Mouse (Mus musculus) embryonic stem cell, embryonic (primary cell): ENCODE results near the gene Numb.

Experiments used
- CTCF ChIA-PET, 4 experiments: fragments of 300-600 bp in 2 of 4; fragments of 350-600 bp in 2 of 4; sonication (Branson Sonifier 250); formaldehyde crosslinking; loops; one replicate each; lab custom pipeline; 2022; ENCODE audit warnings: inconsistent platforms in 2 of 4; lab: Charles Lee
- POLR2A ChIA-PET, 4 experiments: fragments of 300-600 bp in 2 of 4; fragments of 350-600 bp in 2 of 4; sonication (Branson Sonifier 250); formaldehyde crosslinking; loops; one replicate each; lab custom pipeline; 2022; ENCODE audit warnings: antibody characterized with exemption in 4 of 4, inconsistent platforms in 1 of 4; lab: Charles Lee

Gene Numb

GRCm38 (mm10) chr12:83776766-83777165 is 145.0 kb downstream of the Numb start:
- ChIA-PET CTCF (interaction anchor here in 2 of 4 experiments (0.6 to 1.1 kb wide), 2 partner anchors 63 to 353 kb away, joined by 3 to 9 read pairs; no protein-coding TSS in a partner anchor), POLR2A (interaction anchor here in 1 of 4 experiments (1.0 to 1.4 kb wide), 2 partner anchors 16 to 24 kb away, joined by 3 read pairs; no protein-coding TSS in a partner anchor)

GRCm38 (mm10) chr12:83775621-83776020 is 146.1 kb downstream of the Numb start:
- CTCF ChIA-PET, result no interaction called here
- POLR2A ChIA-PET, result interaction anchor here in 3 of 4 experiments (0.6 to 1.4 kb wide), 5 partner anchors 8 to 87 kb away, joined by 3 to 4 read pairs (median 3); partner anchors contain the start of genes Papln (in 1 of the 3) and Psen1 (in 1 of the 3)

- ChIA-PET POLR2A (interaction anchor here in 1 of 4 experiments (0.8 kb wide), 1 partner anchor 134 kb away, joined by 3 read pairs; no protein-coding TSS in a partner anchor), CTCF (interaction anchor here (0.6 to 1.6 kb wide), 11 partner anchors 11 to 669 kb away, joined by 3 to 9 read pairs (median 3); partner anchors contain the start of gene Zfyve1 (in 1 of the 4))
Observed at GRCm38 (mm10) chr12:83770418-83771256, 151.1 kb downstream of the Numb start.

- POLR2A ChIA-PET, result interaction anchor here in 1 of 4 experiments (1.3 kb wide), 1 partner anchor 17 kb away, joined by 3 read pairs; no protein-coding TSS in a partner anchor
- CTCF ChIA-PET, result interaction anchor here in 1 of 4 experiments (0.5 kb wide), 1 partner anchor 146 kb away, joined by 10 read pairs; no protein-coding TSS in a partner anchor
Observed at GRCm38 (mm10) chr12:83768235-83768899, 153.4 kb downstream of the Numb start.

GRCm38 (mm10) chr12:83767833-83768232 is 153.9 kb downstream of the Numb start:
- POLR2A ChIA-PET, result interaction anchor here in 1 of 4 experiments (1.4 kb wide), 1 partner anchor 8 kb away, joined by 3 read pairs; no protein-coding TSS in a partner anchor
- CTCF ChIA-PET, result interaction anchor here in 1 of 4 experiments (0.5 kb wide), 1 partner anchor 146 kb away, joined by 10 read pairs; no protein-coding TSS in a partner anchor

- POLR2A ChIA-PET, result interaction anchor here in 3 of 4 experiments (0.7 to 1.4 kb wide), 5 partner anchors 9 to 425 kb away, joined by 3 read pairs; no protein-coding TSS in a partner anchor
- CTCF ChIA-PET, result no interaction called here
Observed at GRCm38 (mm10) chr12:83765965-83766603, 155.7 kb downstream of the Numb start.

GRCm38 (mm10) chr12:83764519-83764918 is 157.2 kb downstream of the Numb start:
- ChIA-PET CTCF (interaction anchor here in 3 of 4 experiments (0.6 to 1.1 kb wide), 3 partner anchors 51 to 310 kb away, joined by 3 to 4 read pairs (median 3); no protein-coding TSS in a partner anchor), POLR2A (interaction anchor here in 3 of 4 experiments (0.7 to 1.4 kb wide), 4 partner anchors 8 to 132 kb away, joined by 4 to 5 read pairs (median 4); no protein-coding TSS in a partner anchor)

- ChIA-PET CTCF (interaction anchor here in 2 of 4 experiments (0.6 to 0.7 kb wide), 3 partner anchors 35 to 345 kb away, joined by 3 to 11 read pairs (median 3); no protein-coding TSS in a partner anchor), POLR2A (interaction anchor here in 3 of 4 experiments (0.6 to 1.4 kb wide), 7 partner anchors 8 to 132 kb away, joined by 3 to 5 read pairs (median 4); partner anchors contain the start of gene Psen1 (in 1 of the 3))
Observed at GRCm38 (mm10) chr12:83764044-83764365, 157.7 kb downstream of the Numb start.

- ChIA-PET POLR2A (interaction anchor here (0.6 to 1.4 kb wide), 8 partner anchors 9 to 131 kb away, joined by 3 to 5 read pairs (median 3); partner anchors contain the start of gene Psen1 (in 1 of the 4)), CTCF (interaction anchor here in 3 of 4 experiments (0.6 to 1.0 kb wide), 5 partner anchors 9 to 346 kb away, joined by 3 to 11 read pairs (median 3); no protein-coding TSS in a partner anchor)
Observed at GRCm38 (mm10) chr12:83763311-83764043, 158.3 kb downstream of the Numb start, which contains the start of gene Papln. Gene Papln (plus strand): TSS chr12:83763634.

- CTCF ChIA-PET, result interaction anchor here in 3 of 4 experiments (0.6 to 1.0 kb wide), 5 partner anchors 10 to 300 kb away, joined by 3 read pairs; no protein-coding TSS in a partner anchor
Observed at GRCm38 (mm10) chr12:83762706-83763105, 159.0 kb downstream of the Numb start.

GRCm38 (mm10) chr12:83760201-83760600 is 161.5 kb downstream of the Numb start:
- POLR2A ChIA-PET, result interaction anchor here in 1 of 4 experiments (1.1 kb wide), 1 partner anchor 11 kb away, joined by 3 read pairs; no protein-coding TSS in a partner anchor
- CTCF ChIA-PET, result interaction anchor here in 2 of 4 experiments (0.6 to 1.3 kb wide), 3 partner anchors 10 to 392 kb away, joined by 3 to 5 read pairs (median 3); no protein-coding TSS in a partner anchor

More at GRCm38 (mm10) chr12:83762706-83763105, 159.0 kb downstream of the Numb start:
- POLR2A ChIA-PET, result interaction anchor here in 1 of 4 experiments (0.6 to 1.1 kb wide), 3 partner anchors 26 to 156 kb away, joined by 3 to 6 read pairs (median 3); partner anchors contain the start of gene Psen1

GRCm38 (mm10) chr12:83758735-83759134 is 163.0 kb downstream of the Numb start:
- CTCF ChIA-PET, result no interaction called here
- POLR2A ChIA-PET, result interaction anchor here in 2 of 4 experiments (0.5 to 0.6 kb wide), 2 partner anchors 38 to 199 kb away, joined by 3 to 9 read pairs; no protein-coding TSS in a partner anchor

GRCm38 (mm10) chr12:83752495-83752894 is 169.2 kb downstream of the Numb start:
- ChIA-PET POLR2A (no interaction called here), CTCF (no interaction called here)

GRCm38 (mm10) chr12:83749186-83749585 is 172.5 kb downstream of the Numb start:
- POLR2A ChIA-PET, result interaction anchor here in 2 of 4 experiments (0.6 to 1.5 kb wide), 3 partner anchors 11 to 61 kb away, joined by 3 to 6 read pairs (median 3); partner anchors contain the start of gene Psen1 (in 1 of the 2)
- CTCF ChIA-PET, result interaction anchor here in 2 of 4 experiments (0.5 to 0.9 kb wide), 2 partner anchors 35 to 172 kb away, joined by 3 to 4 read pairs; no protein-coding TSS in a partner anchor
